Mouse (Mus musculus) lung, embryonic 14.5 days (tissue): ENCODE data around the gene Entpd3. TPM values are rescaled to one million over a fixed set of nuclear protein-coding genes. Genes with fewer than 3 reads are reported as not detected.

ENCODE experiments used
- ATAC-seq: fragments of 200-750 bp; cut with Nextera tagmentation; 2 replicates; pipeline ENCODE4 v1.8.0; 2017; ENCODE audit warnings: mild to moderate bottlenecking, moderate TSS enrichment, moderate library complexity; ENCODE audit not compliant: insufficient read depth
- DNase-seq: peaks from one replicate; pipeline ENCODE4 v3.0.0-alpha.2; 2015
- H3K27ac ChIP-seq: fragments of 300-500 bp; sonication (generic); 2 replicates; pipeline ENCODE4 v1.5.1; 2014; ENCODE audit warnings: low read depth, mild to moderate bottlenecking, moderate library complexity
- H3K27me3 ChIP-seq: fragments of 300-500 bp; sonication (generic); 2 replicates; pipeline ENCODE4 v1.6.1; 2014; ENCODE audit warnings: low read length, control low read depth; ENCODE audit not compliant: insufficient read depth
- H3K36me3 ChIP-seq: fragments of 300-500 bp; sonication (generic); 2 replicates; pipeline ENCODE4 v1.6.1; 2014; ENCODE audit warnings: control low read depth; ENCODE audit not compliant: insufficient read depth
- H3K4me1 ChIP-seq: fragments of 300-500 bp; sonication (generic); 2 replicates; pipeline ENCODE4 v1.6.1; 2014; ENCODE audit warnings: antibody characterized with exemption, control low read depth; ENCODE audit not compliant: insufficient read depth
- H3K4me2 ChIP-seq: fragments of 300-500 bp; sonication (generic); 2 replicates; pipeline ENCODE4 v1.6.1; 2014; ENCODE audit warnings: mild to moderate bottlenecking
- H3K4me3 ChIP-seq: fragments of 300-500 bp; sonication (generic); 2 replicates; pipeline ENCODE4 v1.5.1; 2014; ENCODE audit warnings: low read depth, low read length
- H3K9ac ChIP-seq: fragments of 300-500 bp; sonication (generic); 2 replicates; pipeline ENCODE4 v1.6.1; 2014
- H3K9me3 ChIP-seq: fragments of 300-500 bp; sonication (generic); 2 replicates; pipeline ENCODE4 v1.6.1; 2016; ENCODE audit warnings: low read depth, low read length, control low read depth
- CTCF ChIP-seq: IDR thresholded peaks from 2 replicates; pipeline ENCODE4 v1.5.1; 2016; ENCODE audit warnings: antibody characterized with exemption, low read depth
- WGBS: fragments of 180-500 bp; shearing (Covaris S2); extraction: QIAGEN DNeasy Blood & Tissue Kit; methylation state at CpG from one replicate; pipeline ENCODE4 v1.1.7; 2014; 5-methylcytosine and 5-hydroxymethylcytosine counted together
- polyA plus RNA-seq: library from polyadenylated mRNA; unstranded; fragments of >200 nt; fragmentation: Nextera tagmentation; extraction: Ambion mirVana; gene quantifications from 2 replicates; pipeline ENCODE4 v1.2.1, GENCODE M21; 2014

Entpd3 gene
- 14.9 TPM in 2 replicates for polyA plus RNA-seq

GRCm38 (mm10) chr9:120539662-120540251, at the start of gene Entpd3:
Gene Entpd3 (plus strand): TSS chr9:120539818.
- TF ChIP-seq CTCF: no peak
- 1% methylated on average over 31 of the region's 31 CpGs for WGBS
- Histone ChIP-seq H3K27ac (peak within 1 kb of the TSS; percentile 60), H3K36me3 (no peaks in the 10 kb centered on the region), H3K4me3 (peak within 1 kb of the TSS; percentile 44), H3K9me3 (no peaks in the 10 kb centered on the region), H3K4me1 (no peaks in the 10 kb centered on the region), H3K4me2 (peak within 1 kb of the TSS; percentile 75), H3K27me3 (peaks cover 9% of the 10 kb centered on the region; the same call in 1 of the 2 replicates), H3K9ac (peak within 1 kb of the TSS; percentile 58)
- ATAC-seq (peak; percentile 42), DNase-seq (peak; percentile 35)

GRCm38 (mm10) chr9:120491509-120491908, 48.1 kb upstream of the Entpd3 start:
- Histone ChIP-seq H3K9me3 (no peaks in the 10 kb centered on the region), H3K27ac (no peak overlapping the region), H3K4me3 (peak overlapping the region; percentile 100), H3K4me2 (peak overlapping the region; percentile 77), H3K4me1 (peaks cover 5% of the 10 kb centered on the region; the same call in 1 of the 2 replicates), H3K36me3 (peaks cover 27% of the 10 kb centered on the region), H3K27me3 (no peaks in the 10 kb centered on the region), H3K9ac (no peak overlapping the region)
- TF ChIP-seq CTCF: no peak
- 74% methylated on average over 3 of the region's 3 CpGs for WGBS
- ATAC-seq: no peak
- DNase-seq: peak; percentile 42

GRCm38 (mm10) chr9:120492010-120492399, 47.6 kb upstream of the Entpd3 start, which contains the start of gene Eif1b:
Gene Eif1b (plus strand): TSS chr9:120492232.
- TF ChIP-seq CTCF: no peak
- H3K9me3 ChIP-seq: no peaks in the 10 kb centered on the region
- H3K27ac ChIP-seq: peak within 1 kb of the TSS; percentile 94
- H3K4me3 ChIP-seq: peak within 1 kb of the TSS; percentile 100
- peaks cover 5% of the 10 kb centered on the region; the same call in 1 of the 2 replicates for H3K4me1 ChIP-seq
- WGBS: 2% methylated on average over 19 of the region's 19 CpGs
- H3K36me3 ChIP-seq: peaks cover 27% of the 10 kb centered on the region
- peak; percentile 31 for DNase-seq
- H3K4me2 ChIP-seq: peak within 1 kb of the TSS; percentile 77
- H3K9ac ChIP-seq: peak within 1 kb of the TSS; percentile 100
- ATAC-seq: peak; percentile 51
- no peaks in the 10 kb centered on the region for H3K27me3 ChIP-seq

- peak overlapping the region; percentile 100 for H3K4me3 ChIP-seq
- no peak for TF ChIP-seq CTCF
- H3K27ac ChIP-seq: peak overlapping the region; percentile 94
- H3K36me3 ChIP-seq: peaks cover 27% of the 10 kb centered on the region
- H3K4me1 ChIP-seq: peaks cover 5% of the 10 kb centered on the region; the same call in 1 of the 2 replicates
- no peaks in the 10 kb centered on the region for H3K9me3 ChIP-seq
- peak overlapping the region; percentile 77 for H3K4me2 ChIP-seq
- DNase-seq (peak; percentile 92), ATAC-seq (peak; percentile 86)
- WGBS: under 1% methylated on average over 73 of the region's 97 CpGs
- H3K27me3 ChIP-seq: no peaks in the 10 kb centered on the region
- peak overlapping the region; percentile 100 for H3K9ac ChIP-seq
Measured at GRCm38 (mm10) chr9:120492400-120493351, 46.9 kb upstream of the Entpd3 start.

GRCm38 (mm10) chr9:120493781-120494180, 45.8 kb upstream of the Entpd3 start:
- ATAC-seq (no peak), DNase-seq (no peak)
- Histone ChIP-seq H3K9me3 (no peaks in the 10 kb centered on the region), H3K4me2 (peak overlapping the region; percentile 77), H3K4me3 (peak overlapping the region; percentile 100), H3K9ac (peak overlapping the region; percentile 100), H3K4me1 (peaks cover 5% of the 10 kb centered on the region; the same call in 1 of the 2 replicates), H3K27ac (no peak overlapping the region), H3K27me3 (no peaks in the 10 kb centered on the region), H3K36me3 (peaks cover 27% of the 10 kb centered on the region)
- 58% methylated on average over 12 of the region's 12 CpGs for WGBS
- no peak for TF ChIP-seq CTCF

- Histone ChIP-seq H3K9ac (no peak overlapping the region), H3K36me3 (peaks cover 27% of the 10 kb centered on the region), H3K4me1 (peaks cover 5% of the 10 kb centered on the region; the same call in 1 of the 2 replicates), H3K27me3 (no peaks in the 10 kb centered on the region), H3K9me3 (no peaks in the 10 kb centered on the region), H3K4me2 (no peak overlapping the region), H3K4me3 (no peak overlapping the region), H3K27ac (no peak overlapping the region)
- WGBS: 2% methylated on average over 3 of the region's 3 CpGs
- DNase-seq: peak; percentile 90
- ATAC-seq: peak; percentile 7; the same call in 1 of the 2 replicates
- TF ChIP-seq CTCF: peak; percentile 92
Measured at GRCm38 (mm10) chr9:120496691-120497090, 42.9 kb upstream of the Entpd3 start.

GRCm38 (mm10) chr9:120497983-120498382, 41.6 kb upstream of the Entpd3 start:
- Histone ChIP-seq H3K27me3 (no peaks in the 10 kb centered on the region), H3K27ac (no peak overlapping the region), H3K36me3 (peaks cover 27% of the 10 kb centered on the region), H3K9me3 (no peaks in the 10 kb centered on the region), H3K9ac (no peak overlapping the region), H3K4me2 (no peak overlapping the region), H3K4me3 (no peak overlapping the region), H3K4me1 (peaks cover 5% of the 10 kb centered on the region; the same call in 1 of the 2 replicates)
- no peak for TF ChIP-seq CTCF
- ATAC-seq: no peak
- no peak for DNase-seq
- WGBS: 85% methylated on average over 5 of the region's 5 CpGs
